Mouse (Mus musculus) neural tube, embryonic 15.5 days (tissue): ENCODE results near the gene Lgsn. TPM values are rescaled to one million over a fixed set of nuclear protein-coding genes. Genes with fewer than 3 reads are reported as not detected.

Experiments
- ATAC-seq: fragments of 200-750 bp; cut with Nextera tagmentation; 2 replicates; pipeline ENCODE4 v1.8.0; 2017; ENCODE audit warnings: mild to moderate bottlenecking, moderate TSS enrichment, moderate library complexity; ENCODE audit not compliant: low FRiP score
- H3K27ac ChIP-seq: fragments of 300-500 bp; sonication (generic); replicated peaks from 2 replicates; pipeline ENCODE4 v1.5.1; 2015; ENCODE audit warnings: mild to moderate bottlenecking, inconsistent platforms
- H3K27me3 ChIP-seq: fragments of 300-500 bp; sonication (generic); replicated peaks from 2 replicates; pipeline ENCODE4 v1.6.1; 2015; ENCODE audit warnings: inconsistent platforms
- H3K36me3 ChIP-seq: fragments of 300-500 bp; sonication (generic); 2 replicates; pipeline ENCODE4 v1.6.1; 2015; ENCODE audit warnings: inconsistent platforms
- H3K4me1 ChIP-seq: fragments of 300-500 bp; sonication (generic); 2 replicates; pipeline ENCODE4 v1.6.1; 2015; ENCODE audit warnings: inconsistent platforms
- H3K4me2 ChIP-seq: fragments of 300-500 bp; sonication (generic); 2 replicates; pipeline ENCODE4 v1.6.1; 2015; ENCODE audit warnings: inconsistent platforms, mild to moderate bottlenecking, moderate library complexity
- H3K4me3 ChIP-seq: fragments of 300-500 bp; sonication (generic); replicated peaks from 2 replicates; pipeline ENCODE4 v1.5.1; 2015; ENCODE audit warnings: mild to moderate bottlenecking, inconsistent platforms
- H3K9ac ChIP-seq: fragments of 300-500 bp; sonication (generic); replicated peaks from 2 replicates; pipeline ENCODE4 v1.6.1; 2015; ENCODE audit warnings: mild to moderate bottlenecking, inconsistent platforms
- H3K9me3 ChIP-seq: fragments of 300-500 bp; sonication (generic); replicated peaks from 2 replicates; pipeline ENCODE4 v1.6.1; 2016; ENCODE audit warnings: inconsistent platforms
- WGBS: fragments of 180-500 bp; shearing (Covaris S2); methylation state at CpG from one replicate; pipeline ENCODE4 v1.1.7; 2015; ENCODE audit warnings: mixed read lengths; 5-methylcytosine and 5-hydroxymethylcytosine counted together
- polyA plus RNA-seq: library from polyadenylated mRNA; unstranded; fragments of >200 nt; fragmentation: Nextera tagmentation; extraction: Ambion mirVana; gene quantifications from 2 replicates; pipeline ENCODE4 v1.2.1, GENCODE M21; 2015

Lgsn gene
- 0.13 TPM in 1 of 2 replicates, not detected in the other for polyA plus RNA-seq

GRCm38 (mm10) chr1:31176101-31176500 is at the start of gene Lgsn:
Lgsn (plus strand) TSS chr1:31176401.
- H3K27me3 ChIP-seq: no peaks in the 10 kb centered on the region
- H3K4me3 ChIP-seq: no peak within 1 kb of the TSS
- no peak within 1 kb of the TSS for H3K9ac ChIP-seq
- no peaks in the 10 kb centered on the region for H3K4me1 ChIP-seq
- 75% methylated on average over 5 of the region's 5 CpGs for WGBS
- H3K36me3 ChIP-seq: no peaks in the 10 kb centered on the region
- H3K27ac ChIP-seq: no peak within 1 kb of the TSS
- no peak within 1 kb of the TSS for H3K4me2 ChIP-seq
- H3K9me3 ChIP-seq: no peaks in the 10 kb centered on the region
- ATAC-seq: no peak

GRCm38 (mm10) chr1:31138387-31138786 is 37.8 kb upstream of the Lgsn start:
- no peaks in the 10 kb centered on the region for H3K27me3 ChIP-seq
- H3K9ac ChIP-seq: no peak overlapping the region
- no peak overlapping the region for H3K4me3 ChIP-seq
- no peaks in the 10 kb centered on the region for H3K4me1 ChIP-seq
- ATAC-seq: no peak
- H3K9me3 ChIP-seq: no peaks in the 10 kb centered on the region
- no peaks in the 10 kb centered on the region for H3K36me3 ChIP-seq
- H3K4me2 ChIP-seq: no peak overlapping the region
- 63% methylated on average over 3 of the region's 3 CpGs for WGBS
- H3K27ac ChIP-seq: no peak overlapping the region

- no peaks in the 10 kb centered on the region for H3K36me3 ChIP-seq
- H3K27ac ChIP-seq: no peak overlapping the region
- no peak overlapping the region for H3K9ac ChIP-seq
- no peaks in the 10 kb centered on the region for H3K9me3 ChIP-seq
- H3K4me2 ChIP-seq: no peak overlapping the region
- H3K4me3 ChIP-seq: no peak overlapping the region
- H3K27me3 ChIP-seq: no peaks in the 10 kb centered on the region
- no peak for ATAC-seq
- no peaks in the 10 kb centered on the region for H3K4me1 ChIP-seq
- 74% methylated on average over 8 of the region's 8 CpGs for WGBS
Measured at GRCm38 (mm10) chr1:31142288-31143094, 33.7 kb upstream of the Lgsn start.

GRCm38 (mm10) chr1:31143571-31143970 is 32.6 kb upstream of the Lgsn start:
- H3K4me3 ChIP-seq: no peak overlapping the region
- H3K9me3 ChIP-seq: no peaks in the 10 kb centered on the region
- H3K36me3 ChIP-seq: no peaks in the 10 kb centered on the region
- H3K4me1 ChIP-seq: no peaks in the 10 kb centered on the region
- no peak overlapping the region for H3K9ac ChIP-seq
- ATAC-seq: no peak
- no peak overlapping the region for H3K27ac ChIP-seq
- WGBS: 89% methylated on average over 2 of the region's 2 CpGs
- H3K4me2 ChIP-seq: no peak overlapping the region
- no peaks in the 10 kb centered on the region for H3K27me3 ChIP-seq

GRCm38 (mm10) chr1:31149671-31150070 is 26.5 kb upstream of the Lgsn start:
- H3K9ac ChIP-seq: no peak overlapping the region
- no peak overlapping the region for H3K4me3 ChIP-seq
- H3K27ac ChIP-seq: no peak overlapping the region
- no peaks in the 10 kb centered on the region for H3K4me1 ChIP-seq
- no peaks in the 10 kb centered on the region for H3K27me3 ChIP-seq
- no peak for ATAC-seq
- H3K36me3 ChIP-seq: no peaks in the 10 kb centered on the region
- 47% methylated on average over 6 of the region's 6 CpGs for WGBS
- no peaks in the 10 kb centered on the region for H3K9me3 ChIP-seq
- no peak overlapping the region for H3K4me2 ChIP-seq

GRCm38 (mm10) chr1:31150546-31150945 is 25.7 kb upstream of the Lgsn start:
- no peak overlapping the region for H3K9ac ChIP-seq

GRCm38 (mm10) chr1:31152799-31153426 is 23.3 kb upstream of the Lgsn start:
- Histone ChIP-seq H3K4me1 (no peaks in the 10 kb centered on the region), H3K27ac (no peak overlapping the region), H3K36me3 (no peaks in the 10 kb centered on the region), H3K9ac (no peak overlapping the region), H3K4me2 (no peak overlapping the region), H3K9me3 (no peaks in the 10 kb centered on the region), H3K27me3 (no peaks in the 10 kb centered on the region), H3K4me3 (no peak overlapping the region)
- peak; percentile 31; the same call in 1 of the 2 replicates for ATAC-seq
- 76% methylated on average over 2 of the region's 2 CpGs for WGBS

More at GRCm38 (mm10) chr1:31150546-31150945, 25.7 kb upstream of the Lgsn start:
- no peaks in the 10 kb centered on the region for H3K36me3 ChIP-seq
- ATAC-seq: no peak
- no peaks in the 10 kb centered on the region for H3K4me1 ChIP-seq
- no peak overlapping the region for H3K4me2 ChIP-seq
- no peak overlapping the region for H3K27ac ChIP-seq
- 68% methylated on average over 3 of the region's 3 CpGs for WGBS
- no peaks in the 10 kb centered on the region for H3K9me3 ChIP-seq
- no peak overlapping the region for H3K4me3 ChIP-seq
- no peaks in the 10 kb centered on the region for H3K27me3 ChIP-seq

- Histone ChIP-seq H3K4me1 (no peaks in the 10 kb centered on the region), H3K36me3 (no peaks in the 10 kb centered on the region), H3K4me3 (no peak overlapping the region), H3K9ac (no peak overlapping the region), H3K4me2 (no peak overlapping the region), H3K9me3 (no peaks in the 10 kb centered on the region), H3K27ac (no peak overlapping the region), H3K27me3 (no peaks in the 10 kb centered on the region)
- WGBS: 28% methylated on average over 7 of the region's 7 CpGs
- peak; percentile 78; the same call in 1 of the 2 replicates for ATAC-seq
Measured at GRCm38 (mm10) chr1:31153793-31154349, 22.3 kb upstream of the Lgsn start.

- no peaks in the 10 kb centered on the region for H3K27me3 ChIP-seq
- H3K36me3 ChIP-seq: no peaks in the 10 kb centered on the region
- ATAC-seq: no peak
- H3K4me2 ChIP-seq: no peak overlapping the region
- H3K27ac ChIP-seq: no peak overlapping the region
- WGBS: 87% methylated on average over 2 of the region's 2 CpGs
- H3K9ac ChIP-seq: no peak overlapping the region
- H3K4me1 ChIP-seq: no peaks in the 10 kb centered on the region
- no peak overlapping the region for H3K4me3 ChIP-seq
- no peaks in the 10 kb centered on the region for H3K9me3 ChIP-seq
Measured at GRCm38 (mm10) chr1:31156185-31156584, 20.0 kb upstream of the Lgsn start.

- WGBS: 83% methylated on average over 2 of the region's 2 CpGs
- Histone ChIP-seq H3K36me3 (no peaks in the 10 kb centered on the region), H3K27me3 (no peaks in the 10 kb centered on the region)
Measured at GRCm38 (mm10) chr1:31156884-31157283, 19.3 kb upstream of the Lgsn start.

GRCm38 (mm10) chr1:31164527-31165189 is 11.5 kb upstream of the Lgsn start:
- H3K4me1 ChIP-seq: no peaks in the 10 kb centered on the region
- 87% methylated on average over 18 of the region's 18 CpGs for WGBS
- ATAC-seq: no peak
- no peak overlapping the region for H3K4me2 ChIP-seq
- H3K36me3 ChIP-seq: no peaks in the 10 kb centered on the region
- no peaks in the 10 kb centered on the region for H3K27me3 ChIP-seq
- no peak overlapping the region for H3K9ac ChIP-seq
- H3K27ac ChIP-seq: no peak overlapping the region
- H3K4me3 ChIP-seq: no peak overlapping the region
- H3K9me3 ChIP-seq: no peaks in the 10 kb centered on the region

More at GRCm38 (mm10) chr1:31156884-31157283, 19.3 kb upstream of the Lgsn start:
- Histone ChIP-seq H3K9ac (no peak overlapping the region), H3K4me3 (no peak overlapping the region), H3K9me3 (no peaks in the 10 kb centered on the region), H3K4me1 (no peaks in the 10 kb centered on the region), H3K27ac (no peak overlapping the region), H3K4me2 (no peak overlapping the region)
- ATAC-seq: no peak
